Mouse (Mus musculus): Measurements from ENCODE around the gene Ogt. TPM values are rescaled to one million over a fixed set of nuclear protein-coding genes. Genes with fewer than 3 reads are reported as not detected.

The Ogt gene
- polyA plus RNA-seq, 1 experiment, result 63.7 TPM

GRCm38 (mm10) chrX:101733288-101733687, 93.4 kb downstream of the Ogt start:
- no peak for DNase-seq (ENCODE audit: low read depth in 1 of 2, low spot score in 2 of 2)
- no peak for TF ChIP-seq POLR2A (IDR thresholded peaks at IDR 0.05; ENCODE audit: low read depth, low read length)
- no peak for TF ChIP-seq CTCF (IDR thresholded peaks at IDR 0.05; ENCODE audit: extremely low read depth, insufficient read depth, insufficient read length, insufficient replicate concordance)
- 69% methylated on average over 3 of the region's 3 CpGs for WGBS
- Histone ChIP-seq H3K27me3 (ENCODE audit: control insufficient read depth, insufficient read depth, low read length) (no peaks in the 10 kb centered on the region), H3K4me3 (ENCODE audit: extremely low read depth, insufficient read depth, insufficient read length) (peak overlapping the region; percentile 49), H3K36me3 (ENCODE audit: control insufficient read depth, insufficient read depth, low read length) (no peaks in the 10 kb centered on the region), H3K4me1 (ENCODE audit: control insufficient read depth, insufficient read depth, insufficient read length) (peaks cover 12% of the 10 kb centered on the region; the same call in 1 of the 2 replicates), H3K27ac (ENCODE audit: insufficient read depth, low read length) (peak overlapping the region; percentile 64)

- Histone ChIP-seq H3K27me3 (ENCODE audit: control insufficient read depth, insufficient read depth, low read length) (no peaks in the 10 kb centered on the region), H3K4me3 (ENCODE audit: extremely low read depth, insufficient read depth, insufficient read length) (peak within 1 kb of the TSS; percentile 49), H3K4me1 (ENCODE audit: control insufficient read depth, insufficient read depth, insufficient read length) (peaks cover 12% of the 10 kb centered on the region; the same call in 1 of the 2 replicates), H3K27ac (ENCODE audit: insufficient read depth, low read length) (peak within 1 kb of the TSS; percentile 64), H3K36me3 (ENCODE audit: control insufficient read depth, insufficient read depth, low read length) (no peaks in the 10 kb centered on the region)
- WGBS, result 26% methylated on average over 11 of the region's 11 CpGs
- TF ChIP-seq CTCF (IDR thresholded peaks at IDR 0.05; ENCODE audit: extremely low read depth, insufficient read depth, insufficient read length, insufficient replicate concordance) (no peak), POLR2A (IDR thresholded peaks at IDR 0.05; ENCODE audit: low read depth, low read length) (no peak)
- DNase-seq (ENCODE audit: low read depth in 1 of 2, low spot score in 2 of 2), result peak in 1 of 2 experiments; percentile 30
These were observed 94.0 kb downstream of the Ogt start, which contains the start of gene Cxcr3 for GRCm38 (mm10) chrX:101733828-101734319. Gene Cxcr3 (minus strand): TSS chrX:101734269.

Other genes with a start within 250 kb of the Ogt start
- gene Zmym3, start 219.2 kb upstream of the Ogt start, polyA plus RNA-seq (2012; rRNA removed), result 15.9 and 16.3 TPM in 2 replicates
- gene Nono, start 210.7 kb upstream of the Ogt start, polyA plus RNA-seq (2012; rRNA removed), result 66.2 and 66.3 TPM in 2 replicates
- gene Itgb1bp2, start 191.0 kb upstream of the Ogt start, polyA plus RNA-seq (2012; rRNA removed), result 0.14 and 0.54 TPM in 2 replicates
- 2.4 and 3.0 TPM in 2 replicates for gene Taf1, start 107.3 kb upstream of the Ogt start, polyA plus RNA-seq (2012; rRNA removed)
- gene Cxcr3, start 94.2 kb downstream of the Ogt start, polyA plus RNA-seq (2012; rRNA removed), result 36.2 and 42.0 TPM in 2 replicates
- gene Gm4779, start 154.4 kb downstream of the Ogt start, polyA plus RNA-seq (2012; rRNA removed), result 0.31 TPM in 1 of 2 replicates, not detected in the other
- 0.06 TPM in 1 of 2 replicates, not detected in the other for gene 8030474K03Rik, start 154.6 kb downstream of the Ogt start, polyA plus RNA-seq (2012; rRNA removed)
- 1.2 and 1.8 TPM in 2 replicates for gene Nhsl2, start 209.3 kb downstream of the Ogt start, polyA plus RNA-seq (2012; rRNA removed)

Data from spleen, adult 2 months (tissue).